21 mouse cellular contexts compared by ENCODE assay signal in genomic region chr12:69856398-69856797, GRCm38 (mm10).
"Had no signal": no experiment of that assay in that cellular context is flagged by ENCODE, and none has a peak within 500 bp of the region (broad histone marks: within the 10 kb centered on the region; RNA-seq: fewer than 3 reads in every experiment).

No protein-coding gene starts in this region.

- H3K4me1 ChIP-seq: midbrain, embryonic 10.5 days; midbrain, embryonic 12.5 days; neural tube, embryonic 13.5 days; neural tube, embryonic 15.5 days; stomach, embryonic 15.5 days had no signal

- H3K27me3 ChIP-seq: midbrain, embryonic 12.5 days; neural tube, embryonic 13.5 days; neural tube, embryonic 15.5 days; stomach, embryonic 15.5 days had no signal

- H3K9ac ChIP-seq: lung, embryonic 14.5 days; midbrain, embryonic 12.5 days; neural tube, embryonic 13.5 days; neural tube, embryonic 15.5 days; stomach, embryonic 15.5 days had no signal

- DNase-seq: lung, adult 18-20 months; lung, embryonic 14.5 days; lung, postnatal 10 days; lung, postnatal 4 days; midbrain, embryonic 14.5 days; retina, postnatal 1 day; right cerebral cortex, adult 18-20 months; right cerebral cortex, postnatal 25 days; right cerebral cortex, postnatal 4 days; spleen, adult 18-20 months; thymus, adult 18-20 months; thymus, postnatal 14 days; thymus, postnatal 36 days had no signal

- H3K27ac ChIP-seq: midbrain, embryonic 10.5 days; midbrain, embryonic 12.5 days; neural tube, embryonic 13.5 days; neural tube, embryonic 15.5 days; stomach, embryonic 15.5 days; stomach, postnatal 0 days had no signal

- ATAC-seq: midbrain, embryonic 16.5 days had no signal

- H3K4me3 ChIP-seq: midbrain, embryonic 10.5 days; midbrain, embryonic 12.5 days; myocyte; neural tube, embryonic 13.5 days; neural tube, embryonic 15.5 days; stomach, embryonic 15.5 days had no signal
